Mouse (Mus musculus) ES-Bruce4 (cell line): ENCODE measurements around the gene Gjb2. TPM values are rescaled to one million over a fixed set of nuclear protein-coding genes. Genes with fewer than 3 reads are reported as not detected.

Source experiments
- H3K27ac ChIP-seq: 2 replicates; pipeline ENCODE4 v1.5.1; 2012; ENCODE audit warnings: low read length, inconsistent platforms; ENCODE audit not compliant: insufficient read depth
- H3K27me3 ChIP-seq: 2 replicates; pipeline ENCODE4 v1.6.1; 2012; ENCODE audit warnings: mild to moderate bottlenecking, low read length, inconsistent platforms; ENCODE audit not compliant: control insufficient read depth, poor library complexity, insufficient read depth, severe bottlenecking
- H3K36me3 ChIP-seq: 2 replicates; pipeline ENCODE4 v1.6.1; 2012; ENCODE audit warnings: inconsistent platforms, mild to moderate bottlenecking, low read length, moderate library complexity; ENCODE audit not compliant: control insufficient read depth, poor library complexity, insufficient read depth, severe bottlenecking
- H3K4me1 ChIP-seq: one replicate; pipeline ENCODE4 v1.8.1; 2011; ENCODE audit warnings: low read length; ENCODE audit not compliant: control insufficient read depth, insufficient read depth
- H3K4me3 ChIP-seq: 2 replicates; pipeline ENCODE4 v1.5.1; 2011; ENCODE audit warnings: low read depth, mild to moderate bottlenecking, low read length
- H3K9ac ChIP-seq: 2 replicates; pipeline ENCODE4 v1.6.1; 2012; ENCODE audit warnings: low read depth, mild to moderate bottlenecking, inconsistent platforms; ENCODE audit not compliant: poor library complexity, severe bottlenecking
- H3K9me3 ChIP-seq: replicated peaks from 2 replicates; pipeline ENCODE4 v1.6.1; 2012; ENCODE audit warnings: mild to moderate bottlenecking, low read length, inconsistent platforms; ENCODE audit not compliant: control insufficient read depth, poor library complexity, insufficient read depth, severe bottlenecking
- CTCF ChIP-seq: IDR thresholded peaks from one replicate; pipeline ENCODE4 v1.8.1; 2011; ENCODE audit warnings: low read depth, low read length
- EP300 ChIP-seq: IDR thresholded peaks from 2 replicates; pipeline ENCODE4 v1.6.1; 2011; ENCODE audit warnings: low read depth, low read length; ENCODE audit not compliant: insufficient read depth
- POLR2A ChIP-seq: IDR thresholded peaks from one replicate; pipeline ENCODE4 v1.8.1; 2011; ENCODE audit warnings: low read length; ENCODE audit not compliant: insufficient read depth
- polyA plus RNA-seq: library from polyadenylated mRNA; stranded (reverse); fragments of >200 nt; gene quantifications from 2 replicates; pipeline ENCODE4 v1.2.4, GENCODE M21; 2011; ENCODE audit warnings: low read depth; ENCODE audit not compliant: missing spikeins, insufficient read depth, insufficient read length

Gjb2 gene
- 4.5 and 5.4 TPM in 2 replicates for polyA plus RNA-seq

GRCm38 (mm10) chr14:57104106-57105023, at the start of gene Gjb2:
TSS of gene Gjb2 (minus strand) at chr14:57104702.
- Histone ChIP-seq H3K4me3 (peak within 1 kb of the TSS; percentile 61), H3K9ac (peak within 1 kb of the TSS; percentile 39), H3K27me3 (peaks cover 9% of the 10 kb centered on the region; the same call in 1 of the 2 replicates), H3K27ac (no peak within 1 kb of the TSS), H3K36me3 (no peaks in the 10 kb centered on the region), H3K4me1 (no peaks in the 10 kb centered on the region), H3K9me3 (no peaks in the 10 kb centered on the region)
- TF ChIP-seq CTCF (peak; percentile 20), EP300 (no peak)

- Histone ChIP-seq H3K4me3 (no peak overlapping the region), H3K4me1 (no peaks in the 10 kb centered on the region), H3K9ac (no peak overlapping the region), H3K36me3 (no peaks in the 10 kb centered on the region), H3K9me3 (no peaks in the 10 kb centered on the region), H3K27ac (no peak overlapping the region), H3K27me3 (no peaks in the 10 kb centered on the region)
- no peak for TF ChIP-seq POLR2A
- no peak for TF ChIP-seq CTCF
- no peak for TF ChIP-seq EP300
Measured at GRCm38 (mm10) chr14:57145741-57146140, 41.2 kb upstream of the Gjb2 start.

GRCm38 (mm10) chr14:57135265-57135664, 30.8 kb upstream of the Gjb2 start:
- Histone ChIP-seq H3K9ac (no peak overlapping the region), H3K27me3 (peaks cover 6% of the 10 kb centered on the region; the same call in 1 of the 2 replicates), H3K27ac (no peak overlapping the region), H3K4me3 (no peak overlapping the region), H3K9me3 (no peaks in the 10 kb centered on the region), H3K4me1 (no peaks in the 10 kb centered on the region), H3K36me3 (no peaks in the 10 kb centered on the region)
- TF ChIP-seq EP300 (no peak), CTCF (no peak), POLR2A (no peak)

- Histone ChIP-seq H3K9ac (peak within 1 kb of the TSS; percentile 44; the same call in 1 of the 2 replicates), H3K4me3 (peak within 1 kb of the TSS; percentile 55), H3K36me3 (no peaks in the 10 kb centered on the region), H3K9me3 (no peaks in the 10 kb centered on the region), H3K27me3 (peaks cover 6% of the 10 kb centered on the region; the same call in 1 of the 2 replicates), H3K4me1 (no peaks in the 10 kb centered on the region), H3K27ac (no peak within 1 kb of the TSS)
- no peak for TF ChIP-seq CTCF
- no peak for TF ChIP-seq EP300
- TF ChIP-seq POLR2A: no peak
Measured at GRCm38 (mm10) chr14:57133161-57133661, 28.7 kb upstream of the Gjb2 start, which contains the start of gene Gjb6. TSS of gene Gjb6 (minus strand) at chr14:57133611.

GRCm38 (mm10) chr14:57127383-57127782, 22.9 kb upstream of the Gjb2 start:
- peaks cover 1% of the 10 kb centered on the region; the same call in 1 of the 2 replicates for H3K27me3 ChIP-seq
- no peak overlapping the region for H3K9ac ChIP-seq
- H3K27ac ChIP-seq: no peak overlapping the region
- H3K36me3 ChIP-seq: no peaks in the 10 kb centered on the region
- H3K4me3 ChIP-seq: no peak overlapping the region
- no peak for TF ChIP-seq POLR2A
- no peak for TF ChIP-seq CTCF
- TF ChIP-seq EP300: no peak
- H3K9me3 ChIP-seq: no peaks in the 10 kb centered on the region
- no peaks in the 10 kb centered on the region for H3K4me1 ChIP-seq

- Histone ChIP-seq H3K4me3 (no peak overlapping the region), H3K9ac (no peak overlapping the region), H3K27ac (no peak overlapping the region), H3K9me3 (no peaks in the 10 kb centered on the region), H3K36me3 (no peaks in the 10 kb centered on the region), H3K4me1 (no peaks in the 10 kb centered on the region), H3K27me3 (0 out of 2 replicates have a peak, but pooled peaks cover 1% of the 10 kb centered on the region)
- no peak for TF ChIP-seq EP300
- TF ChIP-seq POLR2A: no peak
- no peak for TF ChIP-seq CTCF
Measured at GRCm38 (mm10) chr14:57122295-57122694, 17.8 kb upstream of the Gjb2 start.
